Mouse (Mus musculus) myocyte (in vitro differentiated cells): ENCODE results near the gene Tgfbr1.

ENCODE experiments used
- MAX ChIP-seq: IDR thresholded peaks from one replicate; pipeline ENCODE4 v1.6.1; 2011; ENCODE audit warnings: low read depth, mild to moderate bottlenecking, control low read depth
- MYOD1 ChIP-seq, 3 experiments: IDR thresholded peaks; one replicate each; pipeline ENCODE4 v1.6.1; 2011; ENCODE audit warnings: control low read depth in 2 of 3, low read depth in 2 of 3, mild to moderate bottlenecking in 2 of 3, moderate library complexity in 1 of 3; ENCODE audit not compliant: insufficient read length in 2 of 3, control insufficient read depth in 1 of 3
- POLR2A ChIP-seq: IDR thresholded peaks from one replicate; pipeline ENCODE4 v1.6.1; 2011; ENCODE audit warnings: low read depth, mild to moderate bottlenecking, control low read depth, moderate library complexity; ENCODE audit not compliant: insufficient read length
- REST ChIP-seq: IDR thresholded peaks from one replicate; pipeline ENCODE4 v1.6.1; 2011; ENCODE audit warnings: mild to moderate bottlenecking, control low read depth, moderate library complexity; ENCODE audit not compliant: insufficient read depth, insufficient read length
- SRF ChIP-seq: IDR thresholded peaks from one replicate; pipeline ENCODE4 v1.6.1; 2011; ENCODE audit warnings: low read depth; ENCODE audit not compliant: control insufficient read depth, insufficient read length
- USF1 ChIP-seq: IDR thresholded peaks from one replicate; pipeline ENCODE4 v1.6.1; 2011; ENCODE audit warnings: low read depth, mild to moderate bottlenecking, control low read depth, moderate library complexity

- no peak for TF ChIP-seq POLR2A
- TF ChIP-seq REST = no peak
- TF ChIP-seq USF1 = no peak
- no peak for TF ChIP-seq SRF
- TF ChIP-seq MAX = no peak
- TF ChIP-seq MYOD1 (IDR thresholded peaks at IDR 0.05; ENCODE audit: control insufficient read depth in 1 of 3, insufficient read length in 2 of 3, low read depth in 2 of 3) = no peak
These were observed 82.1 kb downstream of the Tgfbr1 start for GRCm38 (mm10) chr4:47435131-47435530.
